Mouse (Mus musculus) limb, embryonic 14.5 days (tissue): ENCODE results near the gene Pagr1b. TPM values are rescaled to one million over a fixed set of nuclear protein-coding genes. Genes with fewer than 3 reads are reported as not detected.

Source experiments
- ATAC-seq: fragments of 200-750 bp; cut with Nextera tagmentation; 2 replicates; pipeline ENCODE4 v1.8.0; 2017; ENCODE audit warnings: low read depth, moderate number of reproducible peaks, moderate TSS enrichment; ENCODE audit not compliant: low FRiP score
- DNase-seq: peaks from one replicate; pipeline ENCODE4 v3.0.0-alpha.2; 2015; ENCODE audit warnings: low spot score
- H3K27ac ChIP-seq: fragments of 300-500 bp; sonication (generic); replicated peaks from 2 replicates; pipeline ENCODE4 v1.5.1; 2014; ENCODE audit warnings: low read depth, mild to moderate bottlenecking, low read length, moderate library complexity, mixed read lengths
- H3K27me3 ChIP-seq: fragments of 300-500 bp; sonication (generic); 2 replicates; pipeline ENCODE4 v1.6.1; 2014; ENCODE audit warnings: low read length, mixed read lengths; ENCODE audit not compliant: control insufficient read depth, insufficient read depth
- H3K36me3 ChIP-seq: fragments of 300-500 bp; sonication (generic); 2 replicates; pipeline ENCODE4 v1.6.1; 2014; ENCODE audit warnings: mild to moderate bottlenecking, low read length, moderate library complexity, mixed read lengths; ENCODE audit not compliant: control insufficient read depth, insufficient read depth
- H3K4me1 ChIP-seq: fragments of 300-500 bp; sonication (generic); 2 replicates; pipeline ENCODE4 v1.6.1; 2014; ENCODE audit warnings: antibody characterized with exemption, low read length, mixed read lengths; ENCODE audit not compliant: control insufficient read depth, insufficient read depth
- H3K4me2 ChIP-seq: fragments of 300-500 bp; sonication (generic); replicated peaks from 2 replicates; pipeline ENCODE4 v1.6.1; 2014; ENCODE audit warnings: low read depth, mild to moderate bottlenecking, low read length, moderate library complexity; ENCODE audit not compliant: severe bottlenecking
- H3K4me3 ChIP-seq: fragments of 300-500 bp; sonication (generic); replicated peaks from 2 replicates; pipeline ENCODE4 v1.5.1; 2014; ENCODE audit warnings: low read length
- H3K9ac ChIP-seq: fragments of 300-500 bp; sonication (generic); 2 replicates; pipeline ENCODE4 v1.6.1; 2014; ENCODE audit warnings: mild to moderate bottlenecking, low read depth, low read length, moderate library complexity; ENCODE audit not compliant: severe bottlenecking
- H3K9me3 ChIP-seq: fragments of 300-500 bp; sonication (generic); 2 replicates; pipeline ENCODE4 v1.6.1; 2016; ENCODE audit warnings: low read length; ENCODE audit not compliant: control insufficient read depth
- POLR2A ChIP-seq: fragments of 200-500 bp; IDR thresholded peaks from 2 replicates; pipeline ENCODE4 v1.8.0; 2012; ENCODE audit warnings: inconsistent platforms, mild to moderate bottlenecking, moderate library complexity, borderline replicate concordance; ENCODE audit not compliant: insufficient read depth, insufficient read length; ENCODE audit errors: extremely low read depth
- WGBS: fragments of 180-500 bp; shearing (Covaris S2); extraction: QIAGEN DNeasy Blood & Tissue Kit; methylation state at CpG from one replicate; pipeline ENCODE4 v1.1.7; 2014; 5-methylcytosine and 5-hydroxymethylcytosine counted together
- polyA plus RNA-seq, 2 experiments: library from polyadenylated mRNA; depleted of rRNA in 1 of 2; stranded (reverse) in 1 of 2; unstranded in 1 of 2; fragments of >200 nt; fragmentation: Nextera tagmentation in 1 of 2; extraction: Ambion mirVana in 1 of 2; gene quantifications; 2 replicates each; pipeline versions ENCODE4 v1.2.1 to v1.2.3; 2012 to 2014

The Pagr1b gene
- polyA plus RNA-seq, 2 experiments = 3.2 TPM; not detected in 1

DNA sequence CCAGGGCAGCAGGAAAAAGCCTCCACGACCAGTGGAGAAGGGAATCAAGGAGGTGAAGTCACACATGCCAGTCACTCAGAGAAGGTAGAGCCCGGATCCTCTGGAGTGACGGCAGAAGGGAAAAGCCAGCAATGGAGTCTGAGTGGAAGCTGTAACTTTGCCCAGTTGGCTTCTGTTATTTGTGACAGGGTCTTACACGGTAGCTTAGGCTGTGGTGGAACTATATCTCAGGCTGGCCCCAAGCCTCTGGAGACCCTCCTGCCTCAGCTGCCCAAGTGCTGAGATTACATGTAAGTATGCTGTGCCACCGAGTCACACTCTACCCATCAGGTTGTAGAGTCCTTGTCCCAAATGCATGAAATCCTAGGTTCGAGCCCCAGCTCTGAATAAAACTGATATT lies 2.9 kb downstream of the Pagr1b start:
- 92% methylated on average over 6 of the region's 6 CpGs for WGBS
- no peak for ATAC-seq
- H3K9ac ChIP-seq = no peak overlapping the region

DNA sequence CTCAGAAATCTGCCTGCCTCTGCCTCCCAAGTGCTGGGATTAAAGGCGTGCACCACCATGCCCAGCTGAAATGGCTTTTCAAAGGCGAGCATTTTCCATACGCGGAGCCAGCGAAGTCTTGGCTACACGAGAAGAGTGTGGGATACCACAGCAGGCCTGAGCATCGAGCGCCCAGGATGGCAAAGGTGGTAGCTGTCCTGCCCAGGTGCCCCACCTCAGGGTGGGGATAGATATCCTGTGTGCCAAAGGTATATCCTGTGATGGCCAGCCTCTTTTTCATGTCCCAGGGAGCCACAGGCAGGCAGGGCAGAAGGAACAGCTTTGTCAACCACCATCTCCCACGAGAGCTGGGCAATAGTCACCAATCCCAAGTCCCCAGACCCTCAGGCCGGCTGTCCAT lies 3.4 kb downstream of the Pagr1b start:
- TF ChIP-seq POLR2A = no peak
- DNase-seq = no peak
- no peaks in the 10 kb centered on the region for H3K9me3 ChIP-seq
- H3K4me3 ChIP-seq = no peak overlapping the region
- peaks cover 35% of the 10 kb centered on the region for H3K36me3 ChIP-seq
- WGBS = 98% methylated on average over 10 of the region's 10 CpGs
- H3K4me1 ChIP-seq = peaks cover 14% of the 10 kb centered on the region
- no peaks in the 10 kb centered on the region for H3K27me3 ChIP-seq
- H3K27ac ChIP-seq = no peak overlapping the region
- no peak overlapping the region for H3K4me2 ChIP-seq
- no peak for ATAC-seq
- no peak overlapping the region for H3K9ac ChIP-seq

More for the DNA sequence above, 2.9 kb downstream of the Pagr1b start:
- Histone ChIP-seq H3K27ac (no peak overlapping the region), H3K4me3 (no peak overlapping the region), H3K4me1 (peaks cover 19% of the 10 kb centered on the region), H3K4me2 (no peak overlapping the region), H3K36me3 (peaks cover 35% of the 10 kb centered on the region), H3K27me3 (no peaks in the 10 kb centered on the region), H3K9me3 (no peaks in the 10 kb centered on the region)
- TF ChIP-seq POLR2A = no peak
- no peak for DNase-seq

DNA sequence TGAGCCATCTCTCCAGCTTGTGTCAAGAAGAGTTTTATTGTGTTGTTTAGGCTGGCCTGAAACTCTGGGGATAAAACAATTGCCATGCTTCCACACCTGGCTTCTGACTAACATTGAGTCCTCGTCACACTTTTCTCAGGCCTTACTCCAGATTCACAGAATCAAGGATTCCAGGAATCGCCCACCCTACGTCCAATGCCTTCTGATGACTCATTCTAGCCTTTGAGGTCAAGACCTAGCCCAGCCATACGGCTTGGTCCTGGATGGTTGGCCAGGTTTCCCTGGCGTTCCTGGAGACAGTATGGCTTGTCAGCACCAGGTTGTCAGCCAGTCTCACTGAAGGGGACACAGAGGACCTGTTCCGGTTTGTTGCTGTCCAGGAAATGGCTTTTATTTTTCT lies 3.9 kb downstream of the Pagr1b start:
- ATAC-seq (no peak), DNase-seq (no peak)
- no peaks in the 10 kb centered on the region for H3K9me3 ChIP-seq
- H3K9ac ChIP-seq = no peak overlapping the region
- H3K27me3 ChIP-seq = no peaks in the 10 kb centered on the region
- H3K4me3 ChIP-seq = no peak overlapping the region
- H3K4me1 ChIP-seq = peaks cover 10% of the 10 kb centered on the region
- no peak overlapping the region for H3K27ac ChIP-seq
- H3K36me3 ChIP-seq = peaks cover 35% of the 10 kb centered on the region
- no peak for TF ChIP-seq POLR2A
- H3K4me2 ChIP-seq = no peak overlapping the region
- WGBS = 88% methylated on average over 6 of the region's 6 CpGs

- ATAC-seq (no peak), DNase-seq (no peak)
- Histone ChIP-seq H3K27me3 (no peaks in the 10 kb centered on the region), H3K4me2 (no peak overlapping the region), H3K4me1 (peaks cover 10% of the 10 kb centered on the region), H3K4me3 (no peak overlapping the region), H3K27ac (no peak overlapping the region), H3K9me3 (no peaks in the 10 kb centered on the region), H3K9ac (no peak overlapping the region), H3K36me3 (peaks cover 35% of the 10 kb centered on the region)
- 68% methylated on average over 2 of the region's 2 CpGs for WGBS
- no peak for TF ChIP-seq POLR2A
Observed at GRCm38 (mm10) chr7:127011717-127012116, 4.6 kb downstream of the Pagr1b start.

GRCm38 (mm10) chr7:127011051-127011450 lies 5.2 kb downstream of the Pagr1b start:
- H3K9me3 ChIP-seq = no peaks in the 10 kb centered on the region
- H3K36me3 ChIP-seq = peaks cover 34% of the 10 kb centered on the region
- DNase-seq = no peak
- H3K4me2 ChIP-seq = no peak overlapping the region
- no peak overlapping the region for H3K4me3 ChIP-seq
- no peak overlapping the region for H3K27ac ChIP-seq
- peaks cover 9% of the 10 kb centered on the region for H3K4me1 ChIP-seq
- 86% methylated on average over 2 of the region's 2 CpGs for WGBS
- no peaks in the 10 kb centered on the region for H3K27me3 ChIP-seq
- no peak overlapping the region for H3K9ac ChIP-seq
- no peak for ATAC-seq
- no peak for TF ChIP-seq POLR2A
